Mouse (Mus musculus): ENCODE results near the gene Mphosph9.
"Not testable (repeated sequence)": the region's sequence is repeated elsewhere in the genome, so short reads cannot be mapped to it uniquely, and the experiment has no call there.

Gene Mphosph9

GRCm38 (mm10) chr5:124236180-124236579 is 91.6 kb downstream of the Mphosph9 start:
- DNase-seq (ENCODE audit: low spot score in 2 of 2) = no peak

GRCm38 (mm10) chr5:124234778-124235177 is 93.0 kb downstream of the Mphosph9 start:
- no peak for DNase-seq (ENCODE audit: low spot score in 2 of 2)

- DNase-seq (ENCODE audit: low spot score in 2 of 2) = no peak
Measured at GRCm38 (mm10) chr5:124233874-124234661, 93.7 kb downstream of the Mphosph9 start.

- no peak for DNase-seq (ENCODE audit: low spot score in 2 of 2)
Measured at GRCm38 (mm10) chr5:124233144-124233465, 94.7 kb downstream of the Mphosph9 start.

- no peak for DNase-seq (ENCODE audit: low spot score in 2 of 2)
Measured at GRCm38 (mm10) chr5:124232360-124233143, 95.2 kb downstream of the Mphosph9 start.

- no peak for DNase-seq (ENCODE audit: low spot score in 2 of 2)
Measured at GRCm38 (mm10) chr5:124230461-124230860, 97.3 kb downstream of the Mphosph9 start.

- DNase-seq (ENCODE audit: low spot score in 2 of 2) = no peak
Measured at GRCm38 (mm10) chr5:124227193-124227592, 100.6 kb downstream of the Mphosph9 start.

GRCm38 (mm10) chr5:124226494-124226893 is 101.3 kb downstream of the Mphosph9 start:
- DNase-seq (ENCODE audit: low spot score in 2 of 2) = no peak

- DNase-seq (ENCODE audit: low spot score in 2 of 2) = no peak
Measured at GRCm38 (mm10) chr5:124225891-124226290, 101.9 kb downstream of the Mphosph9 start.

- DNase-seq (ENCODE audit: low spot score in 2 of 2) = no peak
Measured at GRCm38 (mm10) chr5:124224321-124225092, 103.3 kb downstream of the Mphosph9 start.

- no peak for DNase-seq (ENCODE audit: low spot score in 2 of 2)
Measured at GRCm38 (mm10) chr5:124223574-124223973, 104.2 kb downstream of the Mphosph9 start.

GRCm38 (mm10) chr5:124222696-124223095 is 105.1 kb downstream of the Mphosph9 start:
- no peak for DNase-seq (ENCODE audit: low spot score in 2 of 2)

GRCm38 (mm10) chr5:124221736-124222040 is 106.1 kb downstream of the Mphosph9 start:
- no peak for DNase-seq (ENCODE audit: low spot score in 2 of 2)

GRCm38 (mm10) chr5:124221037-124221735 is 106.6 kb downstream of the Mphosph9 start:
- no peak for DNase-seq (ENCODE audit: low spot score in 2 of 2)

GRCm38 (mm10) chr5:124220551-124220950 is 107.2 kb downstream of the Mphosph9 start:
- no peak for DNase-seq (ENCODE audit: low spot score in 2 of 2)

- no peak for DNase-seq (ENCODE audit: low spot score in 2 of 2)
Measured at GRCm38 (mm10) chr5:124219431-124219830, 108.3 kb downstream of the Mphosph9 start.

- DNase-seq (ENCODE audit: low spot score in 2 of 2) = no peak
Measured at GRCm38 (mm10) chr5:124218986-124219385, 108.8 kb downstream of the Mphosph9 start.

- no peak for DNase-seq (ENCODE audit: low spot score in 2 of 2)
Measured at GRCm38 (mm10) chr5:124217566-124218249, 110.1 kb downstream of the Mphosph9 start.

- not testable (repeated sequence) for DNase-seq (ENCODE audit: low spot score in 2 of 2)
Measured at GRCm38 (mm10) chr5:124217092-124217491, 110.7 kb downstream of the Mphosph9 start.

GRCm38 (mm10) chr5:124216403-124216802 is 111.4 kb downstream of the Mphosph9 start:
- no peak for DNase-seq (ENCODE audit: low spot score in 2 of 2)

- DNase-seq (ENCODE audit: low spot score in 2 of 2) = no peak
Measured at GRCm38 (mm10) chr5:124215647-124216046, 112.1 kb downstream of the Mphosph9 start.

Data from natural killer cell, adult 2 months (primary cell).